Mouse (Mus musculus): Measurements from ENCODE around the gene Dnah8.

DNA sequence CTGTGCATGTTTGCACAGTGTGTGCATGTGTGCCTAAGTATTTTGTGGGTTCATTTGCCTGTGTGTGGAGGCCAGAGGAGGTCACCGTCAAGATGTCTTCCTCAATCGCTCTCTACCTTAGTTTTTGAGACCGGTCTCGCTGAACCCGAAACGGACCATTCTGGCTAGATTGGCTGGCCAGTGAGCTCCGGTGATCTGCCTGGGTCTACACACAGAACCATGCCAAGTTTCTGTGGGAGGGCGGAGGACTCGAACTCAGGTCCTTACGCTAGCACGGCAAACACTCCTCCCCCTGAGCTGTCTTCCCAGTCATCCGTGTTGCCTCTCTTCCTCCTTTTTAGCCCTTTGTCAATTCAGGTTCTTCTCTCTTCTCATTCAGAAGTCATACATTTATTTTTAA lies 225.7 kb downstream of the Dnah8 start:
- TF ChIP-seq CTCF (conservative IDR thresholded peaks at IDR 0.05; ENCODE audit: low read length): no peak
- no peak for TF ChIP-seq POU5F1 (IDR thresholded peaks at IDR 0.05; ENCODE audit: borderline replicate concordance, low read length)
